ENCODE assay signal across 8 mouse cellular contexts in the genomic region with DNA sequence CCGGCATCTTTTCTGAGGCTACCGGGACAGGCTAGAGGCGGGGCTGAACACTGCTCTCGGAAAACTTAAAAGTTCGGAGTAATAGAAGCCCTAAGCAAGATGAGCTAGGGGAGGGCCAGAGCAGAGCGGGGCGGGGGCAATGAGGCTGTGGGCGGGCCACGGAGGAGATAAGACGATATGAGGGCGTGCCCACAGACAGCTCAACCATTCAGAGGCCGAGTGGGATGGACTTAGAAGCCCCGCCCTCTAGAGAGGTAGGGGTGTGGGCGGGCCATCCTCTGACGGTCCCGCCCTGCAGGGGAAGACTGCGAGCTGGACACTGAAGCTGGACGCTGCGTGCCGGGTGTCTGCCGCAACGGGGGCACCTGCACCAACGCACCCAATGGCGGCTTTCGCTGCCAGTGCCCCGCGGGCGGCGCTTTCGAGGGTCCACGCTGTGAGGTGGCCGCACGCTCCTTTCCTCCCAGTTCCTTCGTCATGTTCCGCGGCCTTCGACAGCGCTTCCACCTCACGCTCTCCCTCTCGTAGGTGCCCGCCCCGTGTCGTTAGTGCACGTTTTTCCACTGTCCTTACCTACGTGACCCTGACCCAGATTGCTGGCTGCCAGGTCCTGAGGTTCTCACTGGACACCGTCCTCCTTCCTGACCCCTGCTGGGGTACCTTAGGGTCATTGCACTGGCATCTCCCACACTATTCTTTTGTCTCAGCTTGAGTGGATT. TPM values are rescaled to one million over a fixed set of nuclear protein-coding genes. Genes with fewer than 3 reads are reported as not detected.
DNase-seq lines count a peak whose midpoint lies in the region; ATAC-seq lines count a peak whose summit lies in the region.

No protein-coding gene starts in this region.

- DNase-seq in adrenal gland, adult 2 months = peak; percentile 96
- peak; percentile 89 for DNase-seq in embryo, embryonic 11.5 days (ENCODE audit: low read depth, low spot score)
- peak; percentile 88 for DNase-seq in gastrocnemius, postnatal 25 days
- DNase-seq in intestine, embryonic 14.5 days (ENCODE audit: low spot score) = peak; percentile 93
- DNase-seq in left cerebral cortex, postnatal 25 days (ENCODE audit: low spot score in 2 of 2) = peak; percentile 69 to 87
- peak; percentile 87 to 91 for DNase-seq in right cerebral cortex, postnatal 10 days (ENCODE audit: low spot score in 2 of 2)
- peak; percentile 93 for DNase-seq in urinary bladder, postnatal 14 days (ENCODE audit: low spot score)

- no peaks in the 10 kb centered on the region for H3K9me3 ChIP-seq in intestine, embryonic 14.5 days (ENCODE audit: control insufficient read depth, low read length)

- peak overlapping the region; percentile 41 for H3K4me3 ChIP-seq in intestine, embryonic 14.5 days (ENCODE audit: low read depth, low read length)

- ATAC-seq in intestine, embryonic 14.5 days (replicated peaks; ENCODE audit: low FRiP score, low TSS enrichment, low read depth) = peak; percentile 96
- peak; percentile 91 for ATAC-seq in megakaryocyte-erythroid progenitor cell, adult 5-6 weeks (replicated peaks; ENCODE audit: low FRiP score, low TSS enrichment, poor library complexity, severe bottlenecking)

- peaks cover 6% of the 10 kb centered on the region; the same call in 1 of the 2 replicates for H3K4me1 ChIP-seq in intestine, embryonic 14.5 days (replicated peaks; ENCODE audit: control insufficient read depth, insufficient read depth, low read length)

- H3K36me3 ChIP-seq in intestine, embryonic 14.5 days (ENCODE audit: control insufficient read depth, insufficient read depth, low read length) = no peaks in the 10 kb centered on the region

- WGBS in intestine, embryonic 14.5 days = 4% methylated on average over 45 of the region's 46 CpGs

- no peak overlapping the region for H3K9ac ChIP-seq in intestine, embryonic 14.5 days (ENCODE audit: low read length)

- intact Hi-C loops in left cerebral cortex, postnatal 25 days (cut with DNase I) = no loop called here

- peak overlapping the region; percentile 78 for H3K4me2 ChIP-seq in intestine, embryonic 14.5 days (ENCODE audit: low read length)

- H3K27ac ChIP-seq in intestine, embryonic 14.5 days (ENCODE audit: low read depth) = no peak overlapping the region

- H3K27me3 ChIP-seq in intestine, embryonic 14.5 days (replicated peaks; ENCODE audit: control insufficient read depth, insufficient read depth, low read length) = peaks cover 55% of the 10 kb centered on the region

RNA-seq across cellular contexts. Expression of a gene that starts 6.4 kb away (rescaled TPM):
- total RNA-seq in adrenal gland, adult 2 months (2021) = 1 to 10 TPM; 2.2 to 2.3 TPM
- 4.9 and 7.2 TPM in 2 replicates for polyA plus RNA-seq in adrenal gland, adult 2 months (2012; rRNA removed)
- under 1 TPM in 1 of 2 experiments, not detected in 1; 0.03 TPM for total RNA-seq in gastrocnemius, postnatal 25 days (2021)
- polyA plus RNA-seq in intestine, embryonic 14.5 days (2014; fragmentation: Nextera tagmentation; extraction: Ambion mirVana) = 1.3 and 2.1 TPM in 2 replicates
- total RNA-seq in left cerebral cortex, postnatal 25 days (2021) = 10 to 100 TPM; 46.8 to 61.9 TPM
- total RNA-seq in megakaryocyte-erythroid progenitor cell, adult 5-6 weeks (2014; fragmentation: Nextera tagmentation) = not detected in 2 replicates
- total RNA-seq in megakaryocyte-erythroid progenitor cell, adult 5-6 weeks (2017) = 0.05 TPM in 1 of 2 replicates, not detected in the other

RNA-seq across cellular contexts. Expression of a gene that starts 20.5 kb away (rescaled TPM):
- total RNA-seq in adrenal gland, adult 2 months (2021) = 10 to 100 TPM; 10.1 to 11.7 TPM
- polyA plus RNA-seq in adrenal gland, adult 2 months (2012; rRNA removed) = 10.1 and 11.2 TPM in 2 replicates
- 10 to 100 TPM; 12.0 to 16.7 TPM for total RNA-seq in gastrocnemius, postnatal 25 days (2021)
- 13.5 and 14.8 TPM in 2 replicates for polyA plus RNA-seq in intestine, embryonic 14.5 days (2014; fragmentation: Nextera tagmentation; extraction: Ambion mirVana)
- 10 to 100 TPM; 18.4 to 19.1 TPM for total RNA-seq in left cerebral cortex, postnatal 25 days (2021)
- 5.7 and 5.8 TPM in 2 replicates for total RNA-seq in megakaryocyte-erythroid progenitor cell, adult 5-6 weeks (2014; fragmentation: Nextera tagmentation)
- 0.30 and 1.4 TPM in 2 replicates for total RNA-seq in megakaryocyte-erythroid progenitor cell, adult 5-6 weeks (2017)

RNA-seq across cellular contexts. Expression of a gene that starts 24.4 kb away (rescaled TPM):
- total RNA-seq in adrenal gland, adult 2 months (2021) = 10 to 100 TPM; 11.1 to 12.0 TPM
- 43.1 and 54.5 TPM in 2 replicates for polyA plus RNA-seq in adrenal gland, adult 2 months (2012; rRNA removed)
- 1 to 10 TPM; 3.8 TPM for total RNA-seq in gastrocnemius, postnatal 25 days (2021)
- polyA plus RNA-seq in intestine, embryonic 14.5 days (2014; fragmentation: Nextera tagmentation; extraction: Ambion mirVana) = 14.3 and 15.3 TPM in 2 replicates
- total RNA-seq in left cerebral cortex, postnatal 25 days (2021) = 10 to 100 TPM; 54.4 to 60.5 TPM
- total RNA-seq in megakaryocyte-erythroid progenitor cell, adult 5-6 weeks (2014; fragmentation: Nextera tagmentation) = 8.6 and 12.2 TPM in 2 replicates
- total RNA-seq in megakaryocyte-erythroid progenitor cell, adult 5-6 weeks (2017) = 1.0 and 2.3 TPM in 2 replicates

RNA-seq across cellular contexts. Expression of a gene that starts 49.0 kb away (rescaled TPM):
- 10 to 100 TPM; 82.9 to 85.9 TPM for total RNA-seq in adrenal gland, adult 2 months (2021)
- 73.4 and 92.1 TPM in 2 replicates for polyA plus RNA-seq in adrenal gland, adult 2 months (2012; rRNA removed)
- total RNA-seq in gastrocnemius, postnatal 25 days (2021) = 10 to 100 TPM; 14.6 to 17.8 TPM
- 107 and 110 TPM in 2 replicates for polyA plus RNA-seq in intestine, embryonic 14.5 days (2014; fragmentation: Nextera tagmentation; extraction: Ambion mirVana)
- 100 to 1,000 TPM; 152 to 153 TPM for total RNA-seq in left cerebral cortex, postnatal 25 days (2021)
- total RNA-seq in megakaryocyte-erythroid progenitor cell, adult 5-6 weeks (2014; fragmentation: Nextera tagmentation) = 29.8 and 36.7 TPM in 2 replicates
- 31.3 and 48.7 TPM in 2 replicates for total RNA-seq in megakaryocyte-erythroid progenitor cell, adult 5-6 weeks (2017)

Comparison
In these comparisons a context has a peak if more than half of its experiments do, and no peak if none do; other contexts are left out.
1. RNA of a gene that starts 6.4 kb away (total RNA-seq): 46.8 to 61.9 TPM in left cerebral cortex, postnatal 25 days; 2.2 to 2.3 TPM in adrenal gland, adult 2 months, 0.05 TPM in megakaryocyte-erythroid progenitor cell, adult 5-6 weeks and 0.03 TPM in gastrocnemius, postnatal 25 days; every median in the first group is over 10 times any median in the second.
2. RNA of a gene that starts 24.4 kb away (total RNA-seq): 54.4 to 60.5 TPM in left cerebral cortex, postnatal 25 days; 1.0 to 12.2 TPM in megakaryocyte-erythroid progenitor cell, adult 5-6 weeks, 11.1 to 12.0 TPM in adrenal gland, adult 2 months and 3.8 TPM in gastrocnemius, postnatal 25 days; every median in the first group is over 4 times any median in the second.
3. Peak in every context shown above with its lines, with median percentiles within 50 percentile points of each other: DNase-seq.